Mouse (Mus musculus): ENCODE data around the gene Hist1h1d.
"Not testable (repeated sequence)": the region's sequence is repeated elsewhere in the genome, so short reads cannot be mapped to it uniquely, and the experiment has no call there.

Hist1h1d gene

DNA sequence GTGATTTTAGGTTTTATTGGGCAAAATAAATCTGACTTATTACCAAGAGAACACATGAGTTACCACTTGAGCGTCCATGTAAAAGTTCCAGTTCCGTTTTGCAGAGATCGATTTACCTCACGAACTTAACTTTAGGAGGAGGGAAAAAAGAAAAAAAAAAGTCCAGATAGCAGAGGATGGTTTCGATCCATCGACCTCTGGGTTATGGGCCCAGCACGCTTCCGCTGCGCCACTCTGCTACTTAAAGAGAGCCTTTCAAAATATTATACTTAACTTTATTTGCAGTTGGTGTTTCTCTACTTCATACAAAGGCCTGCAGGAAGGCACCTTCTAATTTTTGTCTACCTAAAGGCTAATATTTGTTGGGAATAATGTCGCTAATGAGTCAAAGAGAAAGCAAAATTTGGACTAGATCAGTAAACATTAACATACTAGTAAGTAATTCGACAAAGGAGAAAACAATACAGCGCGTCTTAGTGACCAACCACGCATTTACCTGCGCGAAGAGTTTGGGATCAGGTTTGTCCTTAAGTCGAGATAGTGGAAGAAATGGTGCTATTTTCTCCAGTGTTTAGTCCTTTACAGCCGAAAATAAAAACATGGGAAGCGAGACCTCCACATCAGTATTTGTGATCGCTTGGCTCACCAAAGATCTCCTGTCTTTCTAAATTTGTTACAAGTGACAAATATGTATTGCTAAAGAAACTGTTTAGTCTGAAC, 22.7 kb upstream of the Hist1h1d start:
- DNase-seq, result peak; percentile 42 to 64

DNA sequence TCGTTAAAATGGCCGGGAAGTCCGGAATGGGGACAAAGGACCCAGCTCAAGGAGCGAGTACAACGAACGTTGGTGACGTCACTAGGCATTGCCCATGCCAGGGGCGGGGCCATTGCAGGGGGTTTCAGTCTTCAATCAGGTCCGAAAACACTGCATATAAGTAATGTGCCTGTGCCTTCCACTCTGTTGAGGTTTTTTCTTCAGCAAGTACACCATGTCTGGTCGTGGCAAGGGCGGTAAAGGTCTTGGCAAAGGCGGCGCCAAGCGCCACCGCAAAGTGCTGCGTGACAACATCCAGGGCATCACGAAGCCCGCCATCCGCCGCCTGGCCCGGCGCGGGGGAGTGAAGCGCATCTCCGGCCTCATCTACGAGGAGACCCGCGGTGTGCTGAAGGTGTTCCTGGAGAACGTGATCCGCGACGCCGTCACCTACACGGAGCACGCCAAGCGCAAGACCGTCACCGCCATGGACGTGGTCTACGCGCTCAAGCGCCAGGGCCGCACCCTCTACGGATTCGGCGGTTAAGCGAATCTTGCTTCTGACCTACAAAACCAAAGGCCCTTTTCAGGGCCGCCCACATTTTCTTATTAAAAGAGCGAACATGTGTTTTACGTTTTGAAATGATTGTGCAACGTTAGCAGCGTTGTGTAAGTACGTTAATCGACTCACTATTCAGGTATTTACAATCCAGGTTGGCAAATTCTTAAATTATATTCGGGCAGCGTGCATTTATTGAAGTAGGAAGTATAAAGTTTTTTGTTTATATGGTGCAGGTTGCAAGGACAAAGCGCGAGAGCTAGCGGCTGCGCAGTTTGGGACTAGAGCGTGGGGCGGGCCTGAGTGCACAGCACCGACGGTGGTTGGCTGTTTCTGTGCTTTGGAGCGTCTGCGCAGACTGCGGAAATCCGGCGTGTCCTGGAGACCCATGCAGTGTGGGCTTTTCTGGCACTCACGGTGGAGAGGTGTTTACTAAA, 21.9 kb upstream of the Hist1h1d start, which contains the start of gene Hist1h4h:
Hist1h4h (plus strand) TSS at position 150 of the 975 bp plus-strand sequence.
- DNase-seq, result peak; percentile 91 to 93

DNA sequence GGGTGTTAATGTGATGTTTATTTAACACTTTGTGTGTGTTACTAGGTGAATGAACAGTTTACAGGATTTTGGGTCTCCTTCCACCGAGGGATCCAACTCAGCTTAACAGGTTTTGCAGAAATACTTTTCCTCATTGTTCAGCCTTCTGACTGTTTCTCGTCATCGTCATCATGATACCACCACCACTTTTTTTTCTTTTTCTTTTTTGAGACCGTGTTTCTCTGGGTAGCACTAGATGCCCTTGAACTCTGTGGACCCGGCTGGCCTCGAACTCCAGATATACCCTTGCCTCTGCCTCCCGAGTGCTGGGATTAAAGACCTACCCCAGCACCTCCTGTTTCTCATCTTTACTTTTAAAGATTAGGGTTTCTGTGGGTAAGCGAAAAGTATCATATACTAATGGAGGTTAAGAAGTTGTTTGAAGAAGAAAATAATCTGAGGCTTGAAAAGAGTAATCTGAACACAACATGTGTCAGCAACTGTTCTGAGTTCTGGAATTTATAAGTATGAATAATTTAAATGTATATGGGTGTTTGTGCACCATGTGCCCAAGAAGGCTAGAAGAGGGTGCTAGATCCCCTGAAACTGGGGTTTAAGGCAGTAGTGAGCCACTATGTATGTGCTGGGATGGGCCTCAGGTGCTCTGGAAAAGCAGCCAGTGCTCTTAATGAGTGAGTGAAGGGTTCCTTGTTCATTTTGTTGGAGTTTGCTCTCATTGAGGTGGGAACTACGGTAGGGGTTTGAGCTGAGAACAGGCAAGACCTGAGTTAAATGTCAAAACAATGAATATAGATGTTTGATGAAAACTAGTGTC, 20.6 kb upstream of the Hist1h1d start:
- DNase-seq, result no peak

DNA sequence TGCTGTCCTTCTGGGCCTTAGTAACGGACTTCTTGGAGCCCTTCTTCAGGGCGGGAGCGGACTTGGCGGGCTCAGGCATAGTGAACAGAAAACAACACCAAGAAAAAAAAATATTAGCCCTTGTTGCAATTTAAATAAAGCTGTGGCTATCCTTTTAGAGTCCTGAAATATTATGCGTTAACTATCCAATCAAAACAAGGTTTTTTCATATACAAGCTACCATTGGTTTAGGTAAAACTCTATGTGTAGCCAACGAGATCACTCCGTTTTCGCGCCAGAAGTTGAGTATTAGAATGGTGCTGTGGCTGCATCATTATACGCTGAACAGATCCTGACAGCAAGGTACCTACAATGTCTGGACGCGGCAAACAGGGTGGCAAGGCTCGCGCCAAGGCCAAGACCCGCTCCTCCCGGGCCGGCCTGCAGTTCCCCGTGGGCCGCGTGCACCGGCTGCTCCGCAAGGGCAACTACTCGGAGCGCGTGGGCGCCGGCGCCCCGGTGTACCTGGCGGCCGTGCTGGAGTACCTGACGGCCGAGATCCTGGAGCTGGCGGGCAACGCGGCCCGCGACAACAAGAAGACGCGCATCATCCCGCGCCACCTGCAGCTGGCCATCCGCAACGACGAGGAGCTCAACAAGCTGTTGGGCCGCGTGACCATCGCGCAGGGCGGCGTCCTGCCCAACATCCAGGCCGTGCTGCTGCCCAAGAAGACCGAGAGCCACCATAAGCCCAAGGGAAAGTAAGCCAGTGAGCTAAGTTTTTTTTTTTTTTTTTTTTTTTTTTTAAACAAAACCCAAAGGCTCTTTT, 19.3 kb upstream of the Hist1h1d start, which contains the start of gene Hist1h2af:
Hist1h2af (plus strand) TSS at position 347 of the 808 bp plus-strand sequence.
- peak in 1 of 2 experiments; percentile 24 for DNase-seq

DNA sequence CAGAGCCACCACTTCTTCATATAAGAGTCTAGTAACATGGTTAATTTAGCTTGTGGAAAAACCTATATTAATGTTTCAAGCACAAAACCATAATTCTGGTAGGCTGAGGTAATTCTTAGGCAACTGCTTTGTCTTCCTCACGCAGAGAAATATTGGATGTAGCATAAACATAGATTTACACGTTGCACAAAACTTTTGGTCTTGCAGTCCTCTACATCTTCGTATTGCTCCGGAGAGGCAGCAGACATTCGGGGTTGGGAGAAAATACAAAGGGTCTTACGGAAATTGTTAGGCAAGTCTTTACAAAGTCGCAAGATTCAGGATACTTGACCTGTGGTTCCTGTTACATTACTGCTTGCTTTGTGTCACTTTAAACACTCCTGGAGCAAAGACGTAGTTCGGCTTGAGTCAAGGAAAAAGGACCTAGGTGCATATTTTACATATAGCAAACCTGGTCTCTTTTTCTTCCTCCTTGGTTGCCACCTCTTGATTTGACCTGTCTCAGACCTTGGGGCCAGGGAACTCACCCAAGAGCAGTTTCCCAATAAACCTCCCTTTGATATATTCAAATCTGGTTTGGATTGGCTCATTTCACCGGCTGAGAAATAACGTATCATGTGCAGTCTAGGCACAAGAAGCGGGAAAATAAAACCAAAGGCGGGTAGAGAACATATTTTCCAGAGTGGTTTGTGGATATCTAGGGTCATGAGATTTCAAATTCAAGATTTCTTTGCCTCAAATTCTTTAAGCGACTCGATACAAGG, 18.5 kb upstream of the Hist1h1d start:
- no peak for DNase-seq

DNA sequence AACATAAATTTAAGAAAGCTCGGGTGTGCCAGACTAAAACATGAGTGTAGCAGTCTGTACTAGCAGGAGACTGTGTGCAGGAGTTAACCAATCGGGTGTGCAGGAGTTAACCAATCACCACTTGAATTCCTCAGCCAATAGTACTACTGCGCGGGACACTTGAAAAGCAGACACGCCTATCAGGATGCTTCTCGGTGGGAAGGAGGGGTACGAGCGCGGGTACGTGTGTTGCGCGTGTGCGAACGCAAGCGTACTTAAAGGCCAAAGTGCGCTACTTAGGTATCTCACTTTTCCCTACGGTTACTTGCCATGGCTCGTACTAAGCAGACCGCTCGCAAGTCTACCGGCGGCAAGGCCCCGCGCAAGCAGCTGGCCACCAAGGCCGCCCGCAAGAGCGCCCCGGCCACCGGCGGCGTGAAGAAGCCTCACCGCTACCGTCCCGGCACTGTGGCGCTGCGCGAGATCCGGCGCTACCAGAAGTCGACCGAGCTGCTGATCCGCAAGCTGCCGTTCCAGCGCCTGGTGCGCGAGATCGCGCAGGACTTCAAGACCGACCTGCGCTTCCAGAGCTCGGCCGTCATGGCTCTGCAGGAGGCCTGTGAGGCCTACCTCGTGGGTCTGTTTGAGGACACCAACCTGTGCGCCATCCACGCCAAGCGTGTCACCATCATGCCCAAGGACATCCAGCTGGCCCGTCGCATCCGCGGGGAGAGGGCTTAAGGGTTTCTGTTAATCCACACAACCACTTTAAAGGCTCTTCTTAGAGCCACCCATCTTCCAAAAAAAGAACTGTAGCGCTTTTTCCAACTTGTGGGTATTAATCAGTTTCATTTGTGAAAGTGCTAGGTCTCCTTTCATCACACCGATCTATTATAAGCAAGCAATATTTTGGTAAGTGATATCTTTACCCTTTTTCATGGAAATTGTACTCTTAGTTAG, 17.7 kb upstream of the Hist1h1d start, which contains the start of gene Hist1h3g:
Hist1h3g (plus strand) TSS at position 286 of the 939 bp plus-strand sequence.
- peak; percentile 64 to 78 for DNase-seq

DNA sequence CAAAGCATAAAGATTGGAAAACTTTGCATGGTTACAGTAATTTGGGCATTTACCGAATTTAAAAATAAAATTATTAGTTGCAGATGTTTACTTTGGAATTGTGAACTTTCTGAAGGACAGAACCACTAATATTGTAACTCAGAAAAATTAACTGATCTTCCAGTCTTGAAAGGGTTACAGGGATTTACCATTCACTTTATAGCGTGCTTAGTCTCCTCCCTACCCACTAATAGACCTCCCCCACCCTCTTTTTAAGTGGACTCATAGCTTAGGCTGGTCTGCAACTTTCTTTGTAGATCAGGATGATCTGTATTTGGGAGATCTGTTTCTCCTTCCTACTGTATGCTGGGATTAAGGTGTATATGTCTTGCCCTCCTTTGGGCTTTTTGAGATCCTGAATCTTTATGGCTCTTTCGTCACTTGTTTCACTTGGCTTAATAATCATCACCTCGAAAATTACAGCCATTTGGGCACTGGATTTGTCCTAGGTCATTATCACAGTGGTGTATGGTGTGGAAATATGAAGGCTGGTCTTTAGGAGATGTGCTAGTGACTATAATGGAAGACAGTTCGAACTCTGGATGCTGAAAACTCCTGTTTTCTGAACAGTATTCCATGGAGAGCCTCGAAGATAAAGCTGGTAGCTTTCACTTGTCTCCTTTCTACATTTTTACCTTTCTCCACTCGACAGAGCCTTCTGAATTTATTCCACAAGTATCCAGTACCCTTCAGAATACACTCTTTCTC, 16.8 kb upstream of the Hist1h1d start:
- no peak for DNase-seq

DNA sequence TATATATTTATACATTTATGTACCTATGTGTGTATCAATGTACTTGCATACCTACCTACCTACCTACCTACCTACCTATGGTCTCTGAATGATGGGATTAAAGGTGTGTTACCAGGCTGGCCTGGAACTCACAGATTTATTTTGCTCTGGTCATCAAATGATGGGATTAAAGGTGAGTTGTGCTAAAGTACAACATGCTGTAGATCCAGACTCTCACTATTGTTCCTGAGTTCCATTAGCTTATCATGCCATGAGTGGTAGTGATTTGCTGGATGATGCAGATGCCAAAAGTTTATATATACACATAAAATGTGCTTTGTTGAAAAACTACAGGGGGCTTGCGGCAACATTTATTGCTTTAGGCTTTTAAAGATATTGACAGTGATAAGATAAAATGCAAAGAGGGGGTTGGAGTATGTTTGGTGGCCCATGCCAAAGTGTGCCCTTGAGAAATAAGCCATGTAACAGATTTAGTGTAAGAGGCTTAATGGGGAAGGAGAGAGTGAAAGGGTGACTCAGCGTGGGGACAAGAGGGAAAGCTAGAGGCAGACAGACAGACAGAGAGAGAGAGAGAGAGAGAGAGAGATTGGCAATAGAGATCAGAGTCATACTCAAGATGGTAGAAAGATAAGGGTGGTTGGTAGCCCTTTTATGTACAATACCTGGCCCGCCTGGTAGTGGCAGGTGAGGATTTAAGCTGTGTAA, 15.9 kb upstream of the Hist1h1d start:
- DNase-seq, result no peak

DNA sequence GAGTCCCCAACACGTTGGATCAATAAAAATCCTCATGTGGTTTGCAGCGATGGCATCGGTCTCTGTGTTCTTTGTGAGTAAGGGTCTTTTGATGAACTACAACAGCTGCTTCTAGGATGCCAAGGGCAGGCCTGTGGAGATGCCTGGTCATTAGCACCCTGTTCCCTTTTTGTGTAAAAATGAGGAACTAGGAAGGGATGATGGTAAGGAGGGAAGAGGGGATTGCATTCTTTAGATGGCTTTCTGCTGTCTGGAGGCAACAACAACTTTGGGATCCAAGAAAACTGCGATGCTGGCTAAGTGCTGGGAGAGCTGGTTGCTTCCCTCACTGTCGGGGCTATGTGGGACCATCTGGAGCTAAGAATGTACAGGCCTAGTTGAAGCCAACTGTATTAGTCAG, 14.8 kb upstream of the Hist1h1d start:
- no peak for DNase-seq

DNA sequence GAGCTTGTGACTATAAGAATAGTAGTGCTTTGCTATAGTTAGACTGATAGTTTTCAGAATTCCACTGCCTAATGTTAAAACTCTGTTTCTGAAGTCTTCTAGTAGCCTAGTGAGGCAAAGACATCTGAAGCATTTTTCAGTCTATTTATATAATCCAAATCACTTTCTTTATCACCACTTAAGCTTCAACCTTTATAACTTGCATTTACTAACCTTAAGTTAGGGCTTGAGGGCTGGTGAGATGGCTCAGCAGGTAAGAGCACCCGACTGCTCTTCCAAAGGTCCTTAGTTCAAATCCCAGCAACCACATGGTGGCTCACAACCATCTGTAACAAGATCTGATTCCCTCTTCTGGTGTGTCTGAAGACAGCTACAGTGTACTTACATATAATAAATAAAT, 13.2 kb upstream of the Hist1h1d start:
- not testable (repeated sequence) for DNase-seq

DNA sequence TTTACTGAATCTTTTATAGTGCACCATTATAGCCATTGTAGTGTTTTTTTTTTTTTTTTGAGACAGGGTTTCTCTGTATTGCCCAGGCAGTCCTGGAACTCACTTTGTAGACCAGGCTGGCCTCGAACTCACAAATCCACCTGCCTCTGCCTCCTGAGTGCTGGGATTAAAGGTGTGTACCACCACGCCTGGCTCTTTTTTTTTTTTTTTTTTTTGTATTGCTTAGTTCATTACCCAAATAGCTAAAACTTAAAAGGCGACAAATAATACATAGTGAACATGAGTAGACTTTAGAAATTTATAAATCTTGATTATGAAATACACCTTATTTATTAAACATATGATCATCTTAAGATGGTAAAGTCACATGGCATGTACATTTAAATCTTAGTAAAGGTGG, 11.6 kb upstream of the Hist1h1d start:
- no peak for DNase-seq

DNA sequence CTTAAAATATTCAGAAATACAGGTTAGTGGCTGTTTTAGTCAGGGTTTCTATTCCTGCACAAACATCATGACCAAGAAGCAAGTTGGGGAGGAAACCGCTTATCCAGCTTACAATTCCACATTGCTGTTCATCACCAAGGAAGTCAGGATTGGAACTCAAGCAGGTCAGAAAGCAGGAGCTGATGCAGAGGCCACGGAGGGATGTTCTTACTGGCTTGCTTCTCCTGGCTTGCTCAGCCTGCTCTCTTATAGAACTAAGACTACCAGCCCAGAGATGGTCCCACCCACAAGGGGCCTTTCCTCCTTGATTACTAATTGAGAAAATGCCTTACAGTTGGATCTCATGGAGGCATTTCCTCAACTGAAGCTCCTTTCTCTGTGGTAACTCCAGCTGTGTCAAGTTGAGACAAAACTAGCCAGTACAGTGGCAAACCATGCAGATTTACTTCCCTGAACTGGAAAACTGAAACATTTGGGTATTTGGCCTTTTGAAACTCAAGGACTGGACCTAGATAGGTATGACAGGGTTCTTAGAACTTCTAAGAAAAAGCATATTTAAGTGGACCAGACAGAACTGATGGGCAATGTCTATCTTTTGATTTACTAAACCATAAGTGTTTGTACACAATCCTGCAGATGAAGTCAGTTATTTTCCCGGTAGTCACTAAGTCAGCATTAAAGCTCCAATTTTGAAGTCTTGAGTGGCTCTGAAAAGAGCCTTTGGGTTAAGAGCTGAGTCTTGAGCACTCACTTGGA, 10.7 kb upstream of the Hist1h1d start:
- not testable (repeated sequence) for DNase-seq

DNA sequence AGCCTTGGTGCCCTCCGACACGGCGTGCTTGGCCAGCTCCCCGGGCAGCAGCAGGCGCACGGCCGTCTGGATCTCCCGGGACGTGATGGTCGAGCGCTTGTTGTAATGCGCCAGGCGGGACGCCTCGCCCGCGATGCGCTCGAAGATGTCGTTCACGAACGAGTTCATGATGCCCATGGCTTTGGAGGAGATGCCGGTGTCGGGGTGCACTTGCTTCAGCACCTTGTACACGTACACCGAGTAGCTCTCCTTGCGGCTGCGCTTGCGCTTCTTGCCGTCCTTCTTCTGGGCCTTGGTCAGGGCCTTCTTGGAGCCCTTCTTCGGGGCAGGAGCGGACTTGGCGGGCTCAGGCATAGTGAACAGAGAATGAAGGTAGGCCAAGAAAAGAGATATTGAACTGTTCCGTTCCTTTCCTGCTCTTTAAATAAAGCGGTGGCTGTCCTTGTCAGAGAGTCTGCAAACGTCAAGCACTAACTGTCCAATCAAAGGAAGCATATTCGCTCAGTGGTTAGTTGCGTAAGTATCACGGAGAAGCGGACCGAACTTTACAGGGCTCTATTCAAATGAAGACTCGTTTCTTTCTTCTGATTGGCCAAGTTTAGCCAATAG, 10.0 kb upstream of the Hist1h1d start, which contains the start of gene Hist1h2bh:
Hist1h2bh (minus strand) TSS at position 394 of the 609 bp plus-strand sequence.
- DNase-seq, result peak; percentile 42 to 53

DNA sequence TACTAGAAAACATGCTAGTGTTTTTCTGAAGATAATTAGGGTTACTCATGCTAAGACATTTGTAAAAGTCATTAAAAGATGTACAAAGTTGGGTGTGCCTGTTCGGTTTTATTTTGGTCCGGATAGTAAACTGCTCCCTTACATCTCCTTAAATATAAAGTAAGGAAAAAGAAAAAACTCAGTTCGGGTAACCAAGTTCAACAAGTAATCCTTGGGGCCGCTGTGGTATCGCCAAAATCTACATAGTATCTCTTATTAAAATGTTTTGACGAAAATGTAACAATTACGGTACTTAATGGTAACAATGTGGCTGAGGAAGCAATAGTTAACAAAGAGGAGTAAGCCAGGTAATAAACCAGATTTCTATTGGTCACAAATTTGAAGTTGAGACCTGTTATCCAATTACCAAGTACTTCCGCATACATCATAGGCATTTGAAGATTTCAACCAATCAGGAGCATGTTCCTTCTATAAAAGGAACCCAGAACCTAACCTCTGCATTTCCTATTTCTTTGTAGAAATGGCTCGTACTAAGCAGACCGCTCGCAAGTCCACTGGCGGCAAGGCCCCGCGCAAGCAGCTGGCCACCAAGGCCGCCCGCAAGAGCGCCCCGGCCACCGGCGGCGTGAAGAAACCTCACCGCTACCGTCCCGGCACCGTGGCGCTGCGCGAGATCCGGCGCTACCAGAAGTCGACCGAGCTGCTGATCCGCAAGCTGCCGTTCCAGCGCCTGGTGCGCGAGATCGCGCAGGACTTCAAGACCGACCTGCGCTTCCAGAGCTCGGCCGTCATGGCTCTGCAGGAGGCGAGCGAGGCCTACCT, 8.9 kb upstream of the Hist1h1d start, which contains the start of gene Hist1h3f:
Hist1h3f (plus strand) TSS at position 88 of the 822 bp plus-strand sequence.
- peak; percentile 52 to 66 for DNase-seq

DNA sequence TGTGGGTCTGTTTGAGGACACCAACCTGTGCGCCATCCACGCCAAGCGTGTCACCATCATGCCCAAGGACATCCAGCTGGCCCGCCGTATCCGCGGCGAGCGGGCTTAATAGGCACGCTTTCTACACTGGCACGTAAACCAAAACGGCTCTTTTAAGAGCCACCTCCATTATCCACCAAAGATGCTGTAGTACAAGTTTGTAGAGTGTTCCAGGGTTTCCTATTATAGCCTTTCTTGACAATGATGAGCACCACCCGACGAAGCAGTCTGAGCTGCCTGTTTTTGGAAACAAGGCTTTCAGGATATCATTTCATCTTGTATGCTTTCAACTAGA, 8.3 kb upstream of the Hist1h1d start:
- not testable (repeated sequence) for DNase-seq

DNA sequence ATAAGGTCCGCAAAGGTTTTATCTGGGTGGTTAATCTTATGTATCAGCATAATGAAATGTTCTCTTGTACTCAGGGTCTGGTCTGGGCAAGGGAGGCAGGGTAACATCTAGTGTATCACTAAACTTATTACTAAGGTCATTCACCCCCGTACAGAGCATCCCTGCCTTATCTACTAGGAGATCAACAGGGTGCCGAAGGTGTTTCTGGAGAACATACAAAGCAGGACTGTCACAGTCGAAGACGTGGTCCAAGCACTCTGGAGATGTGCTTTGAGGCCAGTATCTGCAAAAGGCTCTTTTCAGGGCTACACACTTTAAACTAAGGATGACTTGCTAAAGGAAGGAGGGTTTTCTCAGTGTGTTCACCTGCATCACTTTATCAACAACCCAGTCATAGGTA, 6.4 kb upstream of the Hist1h1d start:
- DNase-seq, result no peak
